Mouse (Mus musculus): ENCODE measurements around the gene Pvalb.

The Pvalb gene

DNA sequence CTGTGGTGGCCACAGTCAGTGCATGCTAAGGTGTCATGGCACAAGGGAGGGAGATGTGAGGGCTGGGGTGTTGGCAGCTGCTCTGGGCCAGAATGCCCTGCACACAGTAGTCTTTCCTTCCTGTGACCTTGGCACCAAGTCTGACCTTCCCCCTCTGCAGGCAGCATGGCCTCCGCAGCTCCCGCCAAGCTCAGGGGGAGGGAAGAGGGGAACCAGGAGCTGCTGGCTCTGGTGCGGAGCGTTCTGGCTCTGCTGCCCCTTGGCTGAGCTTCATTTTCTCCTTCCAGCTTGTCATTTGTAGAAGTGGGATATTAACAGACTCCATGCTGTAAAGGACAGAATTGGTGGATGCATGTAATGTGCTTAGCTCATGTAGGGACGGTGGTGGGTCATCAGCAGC is 47.9 kb downstream of the Pvalb start:
- no peak for DNase-seq

DNA sequence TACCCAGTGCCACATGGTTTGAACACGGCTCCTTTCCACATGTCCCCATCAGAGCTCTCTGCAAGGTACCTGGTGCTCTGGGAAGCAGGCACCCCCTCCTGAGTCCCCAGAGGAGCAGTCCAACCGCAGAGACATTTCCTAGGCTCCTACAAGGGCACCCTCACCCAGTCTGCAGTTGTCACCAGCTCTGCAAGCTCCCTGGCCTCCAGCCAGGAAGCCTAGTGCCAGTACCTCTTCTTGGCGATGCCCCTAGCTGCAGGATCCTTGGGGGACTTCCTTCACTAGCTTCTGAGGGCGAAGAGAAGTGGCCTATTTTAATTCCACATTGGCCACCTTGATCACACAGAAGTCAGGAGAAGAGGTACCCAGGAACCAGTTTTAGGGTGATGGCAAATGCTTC is 48.4 kb downstream of the Pvalb start:
- DNase-seq, result peak in 1 of 2 experiments; percentile 50

DNA sequence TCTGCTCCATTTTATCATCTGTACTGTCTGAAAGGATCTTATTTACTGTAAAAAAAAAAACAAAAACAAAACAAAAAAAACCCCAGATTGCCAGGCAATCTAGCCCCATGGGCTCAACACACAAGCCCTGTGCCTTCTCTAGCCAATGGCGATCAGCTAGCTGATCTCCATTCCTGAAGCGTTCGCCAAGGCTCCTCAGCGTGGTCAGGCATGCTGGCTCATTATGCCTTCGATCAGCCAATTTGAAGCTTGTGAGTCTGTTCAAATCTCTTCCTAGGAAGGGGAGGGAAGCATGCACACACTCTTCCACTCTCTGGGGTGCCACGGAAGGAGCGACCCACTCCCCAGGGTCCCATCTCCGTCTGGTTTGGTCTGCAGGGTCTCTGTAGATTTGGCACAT is 48.9 kb downstream of the Pvalb start:
- no peak for DNase-seq

DNA sequence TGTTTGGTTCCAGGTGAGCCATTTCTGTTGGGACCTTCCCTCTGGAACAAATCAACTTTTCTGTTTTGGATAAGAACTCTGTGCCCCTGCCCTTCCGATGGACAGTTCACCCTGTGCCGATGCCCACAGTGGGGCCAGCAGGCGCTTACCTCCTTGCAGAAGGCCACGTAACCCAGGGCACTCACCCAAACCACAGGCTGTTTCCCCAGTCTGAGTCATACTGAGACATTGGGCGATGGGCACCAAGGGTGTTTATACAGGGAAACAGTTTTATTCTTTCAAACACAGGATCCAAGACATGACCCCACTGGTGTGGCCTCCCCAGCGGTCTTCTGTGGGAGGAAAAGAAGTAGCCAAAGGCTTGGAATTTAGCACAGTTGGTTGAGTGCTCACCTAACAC is 50.8 kb downstream of the Pvalb start:
- DNase-seq, result no peak

DNA sequence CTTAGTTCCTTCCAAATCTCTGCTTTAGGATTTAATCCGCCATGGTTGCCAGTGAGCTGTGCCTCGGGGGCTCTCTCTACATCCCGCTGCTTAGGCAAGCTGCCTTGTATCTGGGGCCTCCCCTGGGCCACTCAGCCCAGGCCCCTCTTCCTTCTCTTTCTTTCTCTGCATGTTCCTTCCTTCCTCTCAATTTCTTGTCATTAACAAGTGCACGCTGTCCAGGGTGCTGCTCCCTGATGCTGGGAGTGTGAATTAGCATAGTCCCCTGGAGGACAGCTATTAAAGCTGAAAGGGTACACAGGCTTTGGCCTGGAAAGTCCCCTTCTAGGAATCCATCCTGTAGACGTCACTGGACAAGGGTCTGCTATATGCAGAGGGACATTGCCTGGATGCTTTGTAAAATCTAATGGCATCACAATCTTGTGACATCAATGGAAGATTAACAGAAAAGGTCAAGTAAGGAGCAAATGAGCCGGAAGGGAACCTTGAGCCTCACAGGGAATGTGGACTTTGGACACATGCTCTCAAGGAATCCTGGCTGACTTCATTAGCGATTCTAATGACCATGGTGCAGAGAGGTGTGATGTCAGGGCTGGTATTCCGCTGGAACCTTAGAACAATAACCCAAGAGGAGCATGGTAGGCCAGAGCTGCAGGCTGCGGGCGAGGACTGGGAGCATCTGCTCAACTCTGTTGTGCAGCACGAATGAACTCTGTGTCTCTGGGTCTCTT is 53.0 kb downstream of the Pvalb start:
- DNase-seq, result no peak

DNA sequence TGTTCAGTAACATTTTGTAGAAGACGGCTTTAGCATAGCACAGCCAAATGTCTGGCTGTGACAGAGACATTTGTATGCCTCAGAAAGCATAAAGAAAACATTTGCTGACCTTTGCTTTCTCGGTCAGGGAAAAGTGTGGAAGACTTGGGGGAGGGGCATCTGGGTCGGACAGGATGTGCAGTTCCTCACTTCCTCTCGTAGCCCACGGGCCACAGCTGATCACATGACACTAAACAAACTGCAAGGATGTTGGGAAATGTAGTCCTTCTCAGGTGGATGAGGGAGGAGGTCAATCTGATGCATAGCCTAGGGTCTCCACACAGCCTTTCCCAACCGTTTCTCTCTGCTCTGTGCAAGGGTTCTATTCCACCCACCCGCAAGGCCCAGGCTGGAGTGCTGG is 57.6 kb downstream of the Pvalb start:
- no peak for DNase-seq

Measured in cerebellum, postnatal 25 days (tissue).